Mouse (Mus musculus) 416B (cell line): ENCODE data around the gene Pdcl2.
A peak's percentile ranks its signal among the peaks of the same experiment; 100 is the strongest.

Experiments
- DNase-seq: peaks from one replicate; pipeline ENCODE4 v3.0.0; 2011; ENCODE audit warnings: low read depth

Gene Pdcl2

GRCm38 (mm10) chr5:76330953-76331352, at the start of gene Pdcl2:
TSS of gene Pdcl2 (minus strand) at chr5:76331156.
- DNase-seq = no peak

- no peak for DNase-seq
Observed at GRCm38 (mm10) chr5:76379216-76379615, 48.3 kb upstream of the Pdcl2 start.

DNA sequence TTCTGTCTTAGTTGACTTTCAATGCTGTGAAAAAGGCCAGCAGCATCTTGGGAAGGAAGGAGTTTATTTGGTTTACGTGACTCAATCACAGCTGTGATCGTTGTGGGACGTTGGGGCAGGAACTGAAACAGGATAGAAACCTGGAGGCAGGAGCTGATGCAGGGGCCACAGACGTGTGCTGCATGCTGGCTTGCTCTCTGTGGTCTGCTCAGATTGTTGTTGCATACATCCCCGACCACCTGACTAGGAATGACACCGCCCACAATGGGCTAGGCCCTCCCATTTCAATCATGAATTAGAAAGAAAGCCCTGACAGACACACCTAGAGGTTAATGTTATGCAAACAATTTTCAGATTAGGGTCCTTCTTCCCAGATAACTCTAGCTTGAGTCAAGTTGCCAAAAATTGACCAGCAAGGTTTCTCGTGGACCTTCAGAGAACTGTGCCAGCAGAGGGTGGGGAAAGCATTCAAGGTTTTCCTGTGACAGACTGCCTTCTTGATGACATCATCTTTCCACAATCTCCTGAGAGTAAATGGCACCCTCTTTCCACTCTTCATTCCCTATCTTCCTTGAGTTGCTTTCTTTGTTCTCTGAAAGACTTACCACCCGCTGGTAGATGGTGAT, 38.4 kb upstream of the Pdcl2 start:
- no peak for DNase-seq

DNA sequence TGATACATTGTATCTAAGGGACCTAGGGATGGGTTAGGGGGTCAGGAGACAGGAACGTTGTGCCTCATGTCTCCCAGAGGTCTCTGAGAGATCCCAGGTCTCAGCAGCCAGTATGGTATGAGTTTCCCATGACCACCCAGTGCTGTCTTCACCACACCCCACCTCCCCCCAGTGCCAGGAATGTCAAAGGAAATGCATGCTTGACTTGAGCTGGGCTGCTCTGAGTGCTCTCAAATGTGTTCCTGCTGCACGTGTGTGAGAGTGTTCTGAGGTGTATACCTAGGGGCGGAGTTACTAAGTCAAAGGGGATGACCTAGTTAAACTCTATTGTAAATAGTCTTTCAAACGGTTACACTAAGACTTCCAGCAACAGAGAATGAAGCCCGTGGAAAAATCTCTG, 34.5 kb upstream of the Pdcl2 start:
- no peak for DNase-seq

- DNase-seq = no peak
Observed at GRCm38 (mm10) chr5:76363453-76364104, 32.6 kb upstream of the Pdcl2 start, which contains the start of gene Nmu. TSS of gene Nmu (minus strand) at chr5:76363788.

DNA sequence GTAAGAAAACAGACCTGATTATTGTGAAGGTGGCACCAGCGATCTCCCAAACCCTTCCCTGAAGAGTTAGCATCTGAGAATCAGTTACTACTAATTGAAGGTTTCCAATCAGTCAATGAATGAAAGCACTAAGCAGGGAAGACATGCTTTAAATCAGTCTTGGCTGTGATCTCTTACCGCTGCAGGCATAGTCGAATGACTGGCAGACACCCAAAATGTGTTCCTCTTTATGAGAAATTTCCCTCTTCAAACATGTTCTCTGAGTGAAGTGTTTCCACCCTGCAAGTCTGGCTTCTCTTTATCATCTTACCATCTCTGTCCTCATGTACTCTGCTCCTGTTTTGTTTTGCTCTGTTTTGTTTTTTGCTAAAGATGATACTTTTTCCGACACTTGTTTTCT, 29.8 kb upstream of the Pdcl2 start:
- DNase-seq = no peak

DNA sequence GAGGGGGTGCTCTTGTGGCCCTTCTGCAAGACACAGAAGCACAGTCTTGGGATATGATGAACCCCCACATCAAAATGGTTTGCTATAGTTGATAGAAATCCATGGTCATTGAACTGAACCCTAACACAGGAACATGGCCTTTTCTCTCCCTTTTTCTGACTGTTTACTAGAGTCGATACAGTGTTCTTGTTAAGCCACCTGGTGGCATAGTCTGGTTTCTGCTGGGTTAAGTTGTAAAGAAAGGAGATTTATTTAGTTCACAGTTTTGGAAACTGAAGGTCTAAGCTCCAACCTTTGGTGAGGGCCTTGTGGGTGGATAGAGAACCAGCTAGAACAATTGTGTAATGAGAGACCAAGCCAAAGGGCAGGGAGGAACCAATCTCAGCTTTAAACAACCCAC, 29.1 kb upstream of the Pdcl2 start:
- peak; percentile 11 for DNase-seq

DNA sequence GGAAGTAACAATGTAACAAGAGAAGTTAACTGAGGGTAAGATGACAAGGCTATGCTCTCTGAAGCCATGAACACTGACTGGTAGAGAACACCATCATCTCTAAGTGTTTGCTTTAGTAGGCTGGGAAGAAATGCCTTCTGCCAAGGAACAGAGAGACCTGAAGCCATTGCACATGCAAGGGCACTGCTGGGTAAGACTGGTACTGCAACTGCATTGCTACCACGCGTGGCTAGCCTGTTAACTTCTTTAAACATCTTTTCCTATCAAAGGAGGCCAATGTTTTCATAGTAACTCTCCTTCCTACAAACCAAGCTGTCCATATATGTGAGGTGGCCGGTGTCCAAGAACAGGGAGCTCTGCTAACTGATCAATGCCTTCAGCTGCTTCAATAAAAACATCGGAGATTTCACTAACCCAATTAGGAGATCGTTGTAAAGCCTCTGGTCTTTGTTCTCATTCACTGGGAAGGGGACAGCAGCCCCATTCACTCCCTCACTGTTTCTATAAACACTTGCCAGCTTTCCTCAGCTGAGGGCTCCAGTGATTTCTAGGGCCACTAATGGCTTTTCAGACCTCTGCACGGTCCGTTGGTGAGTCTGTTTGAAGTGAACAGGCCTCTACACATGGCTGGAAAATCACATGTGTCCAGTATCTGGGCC, 21.1 kb upstream of the Pdcl2 start:
- DNase-seq = no peak

- DNase-seq = no peak
Observed at GRCm38 (mm10) chr5:76351537-76351936, 20.6 kb upstream of the Pdcl2 start.

DNA sequence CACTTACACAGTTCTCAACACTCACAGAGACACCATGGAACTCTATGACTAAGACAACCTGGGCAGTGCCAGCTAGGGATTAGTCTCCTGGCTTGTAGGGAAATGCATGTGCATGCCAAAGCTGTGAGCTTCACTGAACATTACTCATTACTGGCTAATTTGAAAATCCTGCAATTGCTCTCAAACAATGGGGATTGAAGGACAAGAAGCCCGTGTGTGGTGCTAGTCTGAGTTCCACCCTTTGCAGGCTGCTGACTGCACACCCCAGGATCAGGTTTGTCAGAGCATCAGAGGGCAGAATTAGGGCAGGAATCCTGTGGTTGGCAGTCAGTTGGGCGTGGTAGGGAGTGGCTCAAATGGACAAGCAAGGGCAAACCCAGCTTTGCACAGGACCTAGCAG, 15.2 kb upstream of the Pdcl2 start:
- no peak for DNase-seq

DNA sequence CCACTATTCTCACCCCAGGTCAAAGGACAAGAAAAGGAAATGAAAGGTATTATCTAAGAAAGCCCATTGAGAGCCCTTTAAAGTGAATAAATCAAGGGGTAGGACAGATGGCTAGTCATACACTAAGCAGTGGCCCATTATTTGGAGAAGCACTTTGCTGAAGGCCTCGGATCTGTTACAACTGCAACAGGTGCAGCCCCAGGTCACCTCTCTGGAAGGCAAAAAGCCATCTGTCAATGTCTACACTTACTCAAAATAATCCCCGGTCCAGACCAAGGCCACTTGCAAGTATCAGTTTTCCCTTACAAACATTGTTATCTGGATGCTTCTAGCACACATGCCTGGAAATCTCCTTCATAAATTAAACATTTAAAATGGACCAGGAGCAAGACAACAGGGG, 10.0 kb upstream of the Pdcl2 start:
- DNase-seq = no peak

- DNase-seq = peak; percentile 45
Observed at GRCm38 (mm10) chr5:76337100-76337499, 6.1 kb upstream of the Pdcl2 start.

DNA sequence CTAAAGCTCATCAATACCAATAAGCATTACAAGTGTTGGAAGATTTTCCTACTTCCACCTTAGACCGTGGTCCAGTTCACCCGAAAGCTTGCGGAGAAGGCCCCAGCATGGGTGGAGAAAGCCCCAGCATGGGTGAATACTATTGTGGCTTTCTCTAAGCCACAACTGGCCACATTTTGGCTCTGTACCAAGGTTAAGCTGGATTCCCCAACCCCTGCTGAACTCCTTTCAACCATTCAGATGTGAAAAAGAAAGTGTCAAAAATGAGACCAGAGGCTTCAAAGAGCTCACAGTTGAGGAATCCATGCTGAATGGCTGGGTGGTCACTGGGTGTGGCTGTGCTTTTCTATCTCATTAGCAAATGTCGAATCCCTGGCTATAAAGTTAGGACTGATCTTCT, 2.9 kb upstream of the Pdcl2 start:
- DNase-seq = peak; percentile 67

DNA sequence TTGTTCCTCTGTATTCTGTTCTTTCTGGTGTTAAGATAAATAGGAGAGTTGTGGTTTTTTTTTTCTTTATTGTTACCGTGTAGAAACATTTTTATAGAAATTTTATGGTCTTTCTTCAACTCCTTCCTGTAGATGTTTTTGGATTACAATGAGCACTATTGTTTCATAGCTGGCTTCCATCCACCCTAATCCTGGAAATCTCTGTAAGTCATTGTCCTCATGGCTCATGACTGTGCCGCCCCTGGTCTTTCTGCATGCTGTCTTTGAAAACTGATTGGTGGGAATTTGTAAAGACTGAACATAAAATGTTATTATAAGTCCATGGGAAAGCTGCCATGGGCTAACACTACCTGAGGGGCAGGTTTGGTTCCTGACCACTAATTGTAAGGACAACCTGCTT, 3.7 kb downstream of the Pdcl2 start:
- DNase-seq = no peak

- DNase-seq = no peak
Observed at GRCm38 (mm10) chr5:76325113-76325512, 5.8 kb downstream of the Pdcl2 start.

- no peak for DNase-seq
Observed at GRCm38 (mm10) chr5:76321249-76322196, 9.4 kb downstream of the Pdcl2 start.

- no peak for DNase-seq
Observed at GRCm38 (mm10) chr5:76308206-76308605, 22.8 kb downstream of the Pdcl2 start.

GRCm38 (mm10) chr5:76306261-76306660, 24.7 kb downstream of the Pdcl2 start:
- DNase-seq = no peak

- DNase-seq = no peak
Observed at GRCm38 (mm10) chr5:76305616-76306015, 25.3 kb downstream of the Pdcl2 start.

DNA sequence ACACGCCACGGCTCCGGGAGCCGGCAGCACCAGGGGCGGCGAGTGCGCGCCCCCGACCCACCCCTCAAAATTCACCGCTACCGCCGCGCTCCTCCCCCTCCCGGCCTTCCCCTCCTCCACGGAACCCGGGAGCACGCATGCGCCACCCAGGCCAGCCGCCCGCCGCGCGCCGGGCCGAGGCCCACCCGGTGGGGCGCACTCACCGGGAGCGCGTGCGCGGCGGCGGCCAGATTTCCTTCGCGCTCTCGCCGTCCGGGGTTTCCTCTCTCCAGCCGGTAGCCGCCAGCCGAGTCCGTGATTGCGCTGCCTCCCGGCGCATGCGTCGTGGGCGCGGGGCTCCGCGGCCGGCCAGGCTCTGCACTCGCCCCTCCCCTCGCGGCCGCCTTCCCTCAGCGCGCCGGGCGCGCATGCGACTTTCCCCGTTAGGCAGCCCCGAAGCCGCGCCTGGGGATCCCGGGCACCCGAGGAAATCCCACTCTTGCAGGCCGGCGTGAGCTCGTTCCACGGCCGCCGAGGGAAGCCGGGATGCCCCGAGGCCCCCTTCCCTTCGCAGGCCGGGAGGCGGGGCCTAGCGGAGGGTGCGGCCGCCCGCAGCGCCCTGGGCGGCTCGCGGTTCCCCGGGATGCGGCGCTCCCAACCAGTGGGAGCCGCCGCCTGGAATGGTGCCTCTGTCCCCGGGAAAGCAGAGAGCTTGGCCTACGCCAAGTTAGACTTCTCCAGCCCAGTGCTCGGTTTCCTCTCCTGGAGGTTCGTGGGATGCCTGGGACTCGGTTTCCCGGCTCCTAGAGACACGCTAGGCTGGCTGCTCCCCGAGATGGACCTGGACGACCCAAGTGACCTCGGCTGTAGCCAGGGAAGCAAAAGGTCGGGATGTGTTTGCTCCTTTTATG, 26.3 kb downstream of the Pdcl2 start, which contains the start of gene Clock:
TSS of gene Clock (minus strand) at position 341 of the 890 bp plus-strand sequence.
- peak; percentile 46 for DNase-seq
